11 mouse cellular contexts compared by ENCODE assay signal in genomic region chr1:158214743-158215142, GRCm38 (mm10).
DNase-seq lines count a peak whose midpoint lies in the region; ATAC-seq and TF ChIP-seq lines count a peak whose summit lies in the region.
"Had no signal": no experiment of that assay in that cellular context is flagged by ENCODE, and none has a peak within 500 bp of the region (broad histone marks: within the 10 kb centered on the region; RNA-seq: fewer than 3 reads in every experiment).

No protein-coding gene starts in this region.

- no peak overlapping the region for H3K4me3 ChIP-seq in layer of hippocampus, adult 2 months
- H3K4me3 ChIP-seq: erythroblast, embryonic 14.5 days; heart, embryonic 10.5 days; neural tube, embryonic 12.5 days had no signal

- TF ChIP-seq CTCF in layer of hippocampus, adult 2 months (conservative IDR thresholded peaks at IDR 0.05): peak; percentile 75

- no peak overlapping the region for H3K27ac ChIP-seq in layer of hippocampus, adult 2 months
- H3K27ac ChIP-seq: heart, embryonic 10.5 days; liver, embryonic 14.5 days; neural tube, embryonic 12.5 days had no signal

- peak in 1 of 2 experiments; percentile 52 for DNase-seq in layer of hippocampus, adult 2 months (ENCODE audit: low spot score in 2 of 2)
- no peak for DNase-seq in layer of hippocampus, adult 9-11 months
- peak; percentile 16 for DNase-seq in MN1 (ENCODE audit: low spot score)
- DNase-seq in adrenal gland, postnatal 25 days: peak; percentile 23
- DNase-seq in ovary, adult 18-20 months (ENCODE audit: low spot score): no peak

- peak; percentile 79 for ATAC-seq in megakaryocyte-erythroid progenitor cell, adult 5-6 weeks (replicated peaks; ENCODE audit: low FRiP score, low TSS enrichment, poor library complexity, severe bottlenecking)
- ATAC-seq in CD4-positive, CD25-positive, alpha-beta regulatory T cell, adult 4 months: no peak

Comparison
In these comparisons a context has a peak if more than half of its experiments do, and no peak if none do; other contexts are left out.
1. DNase-seq: peak in MN1 (single experiment) and adrenal gland, postnatal 25 days (single experiment); none in layer of hippocampus, adult 9-11 months (single experiment) and ovary, adult 18-20 months (single experiment).